8 mouse cellular contexts compared by ENCODE assay signal in genomic region chr7:44868919-44869696, GRCm38 (mm10). TPM values are rescaled to one million over a fixed set of nuclear protein-coding genes. Genes with fewer than 3 reads are reported as not detected.
DNase-seq lines count a peak whose midpoint lies in the region; ATAC-seq and TF ChIP-seq lines count a peak whose summit lies in the region.

No protein-coding gene starts in this region.

- DNase-seq in brain, embryonic 14.5 days (ENCODE audit: low read depth) = peak; percentile 82
- peak; percentile 67 for DNase-seq in forebrain, embryonic 14.5 days (ENCODE audit: low spot score)
- DNase-seq in hindbrain, embryonic 11.5 days (ENCODE audit: low spot score) = peak; percentile 70
- DNase-seq in testis, postnatal 14 days (ENCODE audit: low spot score) = peak; percentile 70

- TF ChIP-seq POLR2A in brain, embryonic 14.5 days (IDR thresholded peaks at IDR 0.05; ENCODE audit: borderline replicate concordance, extremely low read depth, insufficient read depth, insufficient read length, poor library complexity, severe bottlenecking) = peak; percentile 95

- H3K9ac ChIP-seq in forebrain, embryonic 14.5 days (ENCODE audit: low read length) = peak overlapping the region; percentile 100
- H3K9ac ChIP-seq in hindbrain, embryonic 11.5 days (ENCODE audit: low read depth, low read length) = peak overlapping the region; percentile 100
- H3K9ac ChIP-seq in limb, embryonic 15.5 days = peak overlapping the region; percentile 100
- H3K9ac ChIP-seq in midbrain, embryonic 16.5 days (ENCODE audit: low read depth, low read length) = peak overlapping the region; percentile 93

- peak overlapping the region; percentile 77 for H3K4me3 ChIP-seq in erythroblast, embryonic 14.5 days (replicated peaks)
- peak overlapping the region; percentile 98 for H3K4me3 ChIP-seq in forebrain, embryonic 14.5 days (ENCODE audit: low read depth, low read length)
- peak overlapping the region; percentile 98 for H3K4me3 ChIP-seq in hindbrain, embryonic 11.5 days (ENCODE audit: low read depth, low read length)
- H3K4me3 ChIP-seq in limb, embryonic 15.5 days = peak overlapping the region; percentile 97
- H3K4me3 ChIP-seq in midbrain, embryonic 16.5 days (ENCODE audit: low read depth, low read length) = peak overlapping the region; percentile 76

- H3K9me3 ChIP-seq in erythroblast, embryonic 14.5 days (ENCODE audit: control insufficient read depth, low read length) = no peaks in the 10 kb centered on the region
- H3K9me3 ChIP-seq in forebrain, embryonic 14.5 days (replicated peaks; ENCODE audit: control insufficient read depth, low read length) = no peaks in the 10 kb centered on the region
- no peaks in the 10 kb centered on the region for H3K9me3 ChIP-seq in hindbrain, embryonic 11.5 days (ENCODE audit: control insufficient read depth, low read length)
- no peaks in the 10 kb centered on the region for H3K9me3 ChIP-seq in limb, embryonic 15.5 days
- no peaks in the 10 kb centered on the region for H3K9me3 ChIP-seq in midbrain, embryonic 16.5 days (replicated peaks; ENCODE audit: control insufficient read depth, low read length, poor library complexity, severe bottlenecking)

- H3K4me2 ChIP-seq in forebrain, embryonic 14.5 days (ENCODE audit: low read length) = peak overlapping the region; percentile 98
- H3K4me2 ChIP-seq in hindbrain, embryonic 11.5 days (replicated peaks; ENCODE audit: low read depth, low read length) = peak overlapping the region; percentile 79
- peak overlapping the region; percentile 75 for H3K4me2 ChIP-seq in limb, embryonic 15.5 days
- H3K4me2 ChIP-seq in midbrain, embryonic 16.5 days (ENCODE audit: low read length) = peak overlapping the region; percentile 97

- peaks cover 3% of the 10 kb centered on the region; the same call in 1 of the 2 replicates for H3K27me3 ChIP-seq in erythroblast, embryonic 14.5 days (ENCODE audit: control insufficient read depth)
- no peaks in the 10 kb centered on the region for H3K27me3 ChIP-seq in forebrain, embryonic 14.5 days (replicated peaks; ENCODE audit: control insufficient read depth, insufficient read depth, low read length)
- H3K27me3 ChIP-seq in hindbrain, embryonic 11.5 days (ENCODE audit: control insufficient read depth, insufficient read depth, low read length) = no peaks in the 10 kb centered on the region
- H3K27me3 ChIP-seq in limb, embryonic 15.5 days = no peaks in the 10 kb centered on the region
- H3K27me3 ChIP-seq in midbrain, embryonic 16.5 days (ENCODE audit: control insufficient read depth, insufficient read depth, low read depth, low read length) = no peaks in the 10 kb centered on the region

- peaks cover 64% of the 10 kb centered on the region for H3K4me1 ChIP-seq in erythroblast, embryonic 14.5 days (ENCODE audit: control insufficient read depth)
- peaks cover 33% of the 10 kb centered on the region for H3K4me1 ChIP-seq in forebrain, embryonic 14.5 days (ENCODE audit: control insufficient read depth, insufficient read depth, low read length)
- H3K4me1 ChIP-seq in hindbrain, embryonic 11.5 days (replicated peaks; ENCODE audit: control insufficient read depth, insufficient read depth, low read length) = peaks cover 12% of the 10 kb centered on the region
- H3K4me1 ChIP-seq in limb, embryonic 15.5 days = peaks cover 55% of the 10 kb centered on the region
- H3K4me1 ChIP-seq in midbrain, embryonic 16.5 days (ENCODE audit: control insufficient read depth, insufficient read depth, low read length) = peaks cover 44% of the 10 kb centered on the region

- ATAC-seq in erythroblast, adult 5-6 weeks (replicated peaks; ENCODE audit: low FRiP score, poor library complexity, severe bottlenecking) = no peak
- ATAC-seq in forebrain, embryonic 14.5 days = peak; percentile 47
- ATAC-seq in hindbrain, embryonic 11.5 days (ENCODE audit: low FRiP score) = peak; percentile 46
- peak; percentile 52; the same call in 1 of the 2 replicates for ATAC-seq in limb, embryonic 15.5 days (ENCODE audit: insufficient number of reproducible peaks, low FRiP score, low TSS enrichment, low read depth)
- peak; percentile 26 for ATAC-seq in midbrain, embryonic 16.5 days

- WGBS in forebrain, embryonic 14.5 days = under 1% methylated on average over 72 of the region's 108 CpGs
- WGBS in hindbrain, embryonic 11.5 days = under 1% methylated on average over 83 of the region's 108 CpGs
- under 1% methylated on average over 88 of the region's 108 CpGs for WGBS in limb, embryonic 15.5 days
- WGBS in midbrain, embryonic 16.5 days = 0% methylated on average over 73 of the region's 108 CpGs

- peaks cover 22% of the 10 kb centered on the region for H3K36me3 ChIP-seq in erythroblast, embryonic 14.5 days (ENCODE audit: control insufficient read depth)
- H3K36me3 ChIP-seq in forebrain, embryonic 14.5 days (ENCODE audit: control insufficient read depth, insufficient read depth, low read length) = peaks cover 30% of the 10 kb centered on the region
- H3K36me3 ChIP-seq in hindbrain, embryonic 11.5 days (ENCODE audit: control insufficient read depth, insufficient read depth, low read length) = 0 out of 2 replicates have a peak, but pooled peaks cover 7% of the 10 kb centered on the region
- H3K36me3 ChIP-seq in limb, embryonic 15.5 days = peaks cover 23% of the 10 kb centered on the region
- peaks cover 15% of the 10 kb centered on the region for H3K36me3 ChIP-seq in midbrain, embryonic 16.5 days (ENCODE audit: control insufficient read depth, insufficient read depth, low read length)

- no peak for TF ChIP-seq CTCF in brain, embryonic 14.5 days (IDR thresholded peaks at IDR 0.05; ENCODE audit: borderline replicate concordance, extremely low read depth, insufficient read depth, insufficient read length)

- peak overlapping the region; percentile 100 for H3K27ac ChIP-seq in forebrain, embryonic 14.5 days (ENCODE audit: low read depth, low read length)
- H3K27ac ChIP-seq in hindbrain, embryonic 11.5 days (ENCODE audit: low read depth, low read length) = peak overlapping the region; percentile 100
- peak overlapping the region; percentile 100 for H3K27ac ChIP-seq in limb, embryonic 15.5 days
- peak overlapping the region; percentile 100 for H3K27ac ChIP-seq in midbrain, embryonic 16.5 days (ENCODE audit: low read length)

RNA-seq across cellular contexts. Expression of gene Ptov1, which starts 0.5 kb away (rescaled TPM):
- polyA plus RNA-seq in erythroblast, embryonic 14.5 days (2012) = 7.3 and 8.9 TPM in 2 replicates
- total RNA-seq in erythroblast, adult 5-6 weeks (2015; ENCODE audit: low replicate concordance) = 6.9 and 8.1 TPM in 2 replicates
- 8.8 and 12.1 TPM in 2 replicates for total RNA-seq in erythroblast, adult 5-6 weeks (2017; ENCODE audit: low replicate concordance)
- 927 and 1,026 TPM in 2 replicates for polyA plus RNA-seq in brain, embryonic 14.5 days (2012; rRNA removed)
- polyA plus RNA-seq in forebrain, embryonic 14.5 days (2014; fragmentation: Nextera tagmentation; extraction: Ambion mirVana) = 447 and 458 TPM in 2 replicates
- polyA plus RNA-seq in hindbrain, embryonic 11.5 days (2014; fragmentation: Nextera tagmentation; extraction: Ambion mirVana) = 314 and 331 TPM in 2 replicates
- 286 and 373 TPM in 2 replicates for polyA plus RNA-seq in limb, embryonic 15.5 days (2015; fragmentation: Nextera tagmentation; extraction: Ambion mirVana)
- polyA plus RNA-seq in midbrain, embryonic 16.5 days (2015; fragmentation: Nextera tagmentation; extraction: Ambion mirVana) = 419 and 448 TPM in 2 replicates

RNA-seq across cellular contexts. Expression of gene Pnkp, which starts 12.2 kb away (rescaled TPM):
- 4.5 and 5.5 TPM in 2 replicates for polyA plus RNA-seq in erythroblast, embryonic 14.5 days (2012)
- total RNA-seq in erythroblast, adult 5-6 weeks (2015; ENCODE audit: low replicate concordance) = 17.3 and 43.3 TPM in 2 replicates
- total RNA-seq in erythroblast, adult 5-6 weeks (2017; ENCODE audit: low replicate concordance) = 26.8 and 32.5 TPM in 2 replicates
- polyA plus RNA-seq in brain, embryonic 14.5 days (2012; rRNA removed) = 33.1 and 42.3 TPM in 2 replicates
- polyA plus RNA-seq in forebrain, embryonic 14.5 days (2014; fragmentation: Nextera tagmentation; extraction: Ambion mirVana) = 30.0 and 31.7 TPM in 2 replicates
- polyA plus RNA-seq in hindbrain, embryonic 11.5 days (2014; fragmentation: Nextera tagmentation; extraction: Ambion mirVana) = 26.3 and 27.6 TPM in 2 replicates
- polyA plus RNA-seq in limb, embryonic 15.5 days (2015; fragmentation: Nextera tagmentation; extraction: Ambion mirVana) = 29.7 and 29.8 TPM in 2 replicates
- 27.9 and 30.4 TPM in 2 replicates for polyA plus RNA-seq in midbrain, embryonic 16.5 days (2015; fragmentation: Nextera tagmentation; extraction: Ambion mirVana)

RNA-seq across cellular contexts. Expression of gene Tbc1d17, which starts 20.2 kb away (rescaled TPM):
- polyA plus RNA-seq in erythroblast, embryonic 14.5 days (2012) = 7.7 and 10.0 TPM in 2 replicates
- total RNA-seq in erythroblast, adult 5-6 weeks (2015; ENCODE audit: low replicate concordance) = 15.8 and 21.3 TPM in 2 replicates
- total RNA-seq in erythroblast, adult 5-6 weeks (2017; ENCODE audit: low replicate concordance) = 33.6 and 77.5 TPM in 2 replicates
- 96.8 and 124 TPM in 2 replicates for polyA plus RNA-seq in brain, embryonic 14.5 days (2012; rRNA removed)
- polyA plus RNA-seq in forebrain, embryonic 14.5 days (2014; fragmentation: Nextera tagmentation; extraction: Ambion mirVana) = 79.6 and 105 TPM in 2 replicates
- 60.9 and 65.5 TPM in 2 replicates for polyA plus RNA-seq in hindbrain, embryonic 11.5 days (2014; fragmentation: Nextera tagmentation; extraction: Ambion mirVana)
- polyA plus RNA-seq in limb, embryonic 15.5 days (2015; fragmentation: Nextera tagmentation; extraction: Ambion mirVana) = 82.6 and 89.6 TPM in 2 replicates
- polyA plus RNA-seq in midbrain, embryonic 16.5 days (2015; fragmentation: Nextera tagmentation; extraction: Ambion mirVana) = 118 and 123 TPM in 2 replicates

RNA-seq across cellular contexts. Expression of gene Akt1s1, which starts 20.3 kb away (rescaled TPM):
- polyA plus RNA-seq in erythroblast, embryonic 14.5 days (2012) = 33.5 and 36.8 TPM in 2 replicates
- total RNA-seq in erythroblast, adult 5-6 weeks (2015; ENCODE audit: low replicate concordance) = 6.5 and 7.1 TPM in 2 replicates
- 19.7 and 43.3 TPM in 2 replicates for total RNA-seq in erythroblast, adult 5-6 weeks (2017; ENCODE audit: low replicate concordance)
- 141 and 160 TPM in 2 replicates for polyA plus RNA-seq in brain, embryonic 14.5 days (2012; rRNA removed)
- 70.4 and 75.4 TPM in 2 replicates for polyA plus RNA-seq in forebrain, embryonic 14.5 days (2014; fragmentation: Nextera tagmentation; extraction: Ambion mirVana)
- polyA plus RNA-seq in hindbrain, embryonic 11.5 days (2014; fragmentation: Nextera tagmentation; extraction: Ambion mirVana) = 31.7 and 38.0 TPM in 2 replicates
- polyA plus RNA-seq in limb, embryonic 15.5 days (2015; fragmentation: Nextera tagmentation; extraction: Ambion mirVana) = 118 and 124 TPM in 2 replicates
- 82.2 and 83.2 TPM in 2 replicates for polyA plus RNA-seq in midbrain, embryonic 16.5 days (2015; fragmentation: Nextera tagmentation; extraction: Ambion mirVana)

RNA-seq across cellular contexts. Expression of gene Med25, which starts 23.4 kb away (rescaled TPM):
- 46.3 and 51.9 TPM in 2 replicates for polyA plus RNA-seq in erythroblast, embryonic 14.5 days (2012)
- 6.5 and 8.4 TPM in 2 replicates for total RNA-seq in erythroblast, adult 5-6 weeks (2015; ENCODE audit: low replicate concordance)
- total RNA-seq in erythroblast, adult 5-6 weeks (2017; ENCODE audit: low replicate concordance) = 3.2 and 5.3 TPM in 2 replicates
- polyA plus RNA-seq in brain, embryonic 14.5 days (2012; rRNA removed) = 205 and 206 TPM in 2 replicates
- polyA plus RNA-seq in forebrain, embryonic 14.5 days (2014; fragmentation: Nextera tagmentation; extraction: Ambion mirVana) = 75.4 and 94.0 TPM in 2 replicates
- 72.7 and 76.2 TPM in 2 replicates for polyA plus RNA-seq in hindbrain, embryonic 11.5 days (2014; fragmentation: Nextera tagmentation; extraction: Ambion mirVana)
- 103 and 109 TPM in 2 replicates for polyA plus RNA-seq in limb, embryonic 15.5 days (2015; fragmentation: Nextera tagmentation; extraction: Ambion mirVana)
- 153 and 158 TPM in 2 replicates for polyA plus RNA-seq in midbrain, embryonic 16.5 days (2015; fragmentation: Nextera tagmentation; extraction: Ambion mirVana)

Comparison
In these comparisons a context has a peak if more than half of its experiments do, and no peak if none do; other contexts are left out.
1. RNA of gene Ptov1, which starts 0.5 kb away (polyA plus RNA-seq): 927 to 1,026 TPM in brain, embryonic 14.5 days, 447 to 458 TPM in forebrain, embryonic 14.5 days, 419 to 448 TPM in midbrain, embryonic 16.5 days, 286 to 373 TPM in limb, embryonic 15.5 days and 314 to 331 TPM in hindbrain, embryonic 11.5 days; 7.3 to 8.9 TPM in erythroblast, embryonic 14.5 days; every median in the first group is over 10 times any median in the second.
2. Peak in every context shown above with its lines, with median percentiles within 50 percentile points of each other: H3K4me3 ChIP-seq, DNase-seq, H3K27ac ChIP-seq, H3K4me2 ChIP-seq and H3K9ac ChIP-seq.